Mouse (Mus musculus) right cerebral cortex, adult 2 months (tissue): Measurements from ENCODE around the gene Pacsin2.
A peak's percentile ranks its signal among the peaks of the same experiment; 100 is the strongest.
"Not testable (repeated sequence)": the region's sequence is repeated elsewhere in the genome, so short reads cannot be mapped to it uniquely, and the experiment has no call there.

ENCODE experiments used
- DNase-seq, 2 experiments: peaks; one replicate each; pipeline ENCODE4 v3.0.0; 2021 to 2022; ENCODE audit warnings: low spot score in 2 of 2

Gene Pacsin2

DNA sequence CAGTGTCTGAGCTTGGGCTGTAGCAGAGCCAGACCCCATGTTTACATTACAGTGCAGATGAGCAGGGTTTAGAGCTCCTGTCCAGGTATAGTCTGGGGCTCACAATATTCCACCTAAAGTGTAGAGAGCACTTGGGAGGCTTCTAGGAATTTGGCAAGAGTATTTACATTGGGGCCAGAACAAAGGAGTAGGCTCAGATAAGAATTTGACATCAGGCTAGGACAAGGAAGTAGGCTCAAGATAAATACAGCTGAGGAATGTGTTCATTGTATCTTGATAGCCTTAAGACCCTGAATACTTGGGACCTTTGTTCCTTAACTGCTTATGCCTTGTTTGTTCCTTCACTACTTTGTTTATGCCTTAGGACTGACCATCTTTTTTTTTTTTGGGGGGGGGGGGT lies 90.3 kb downstream of the Pacsin2 start:
- no peak for DNase-seq

DNA sequence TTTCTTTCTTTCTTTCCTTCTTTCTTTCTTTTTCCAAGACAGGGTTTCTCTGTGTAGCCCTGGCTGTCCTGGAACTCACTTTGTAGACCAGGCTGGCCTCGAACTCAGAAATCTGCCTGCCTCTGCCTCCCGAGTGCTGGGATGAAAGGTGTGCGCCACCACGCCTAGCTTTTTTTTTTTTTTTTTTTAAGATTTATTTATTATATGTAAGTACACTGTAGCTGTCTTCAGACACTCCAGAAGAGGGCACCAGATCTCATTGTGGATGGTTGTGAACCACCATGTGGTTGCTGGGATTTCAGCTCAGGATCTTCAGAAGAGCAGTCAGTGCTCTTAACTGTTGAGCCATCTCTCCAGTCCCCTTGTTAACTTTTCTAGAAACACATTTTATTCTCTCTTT lies 95.7 kb downstream of the Pacsin2 start:
- not testable (repeated sequence) for DNase-seq

DNA sequence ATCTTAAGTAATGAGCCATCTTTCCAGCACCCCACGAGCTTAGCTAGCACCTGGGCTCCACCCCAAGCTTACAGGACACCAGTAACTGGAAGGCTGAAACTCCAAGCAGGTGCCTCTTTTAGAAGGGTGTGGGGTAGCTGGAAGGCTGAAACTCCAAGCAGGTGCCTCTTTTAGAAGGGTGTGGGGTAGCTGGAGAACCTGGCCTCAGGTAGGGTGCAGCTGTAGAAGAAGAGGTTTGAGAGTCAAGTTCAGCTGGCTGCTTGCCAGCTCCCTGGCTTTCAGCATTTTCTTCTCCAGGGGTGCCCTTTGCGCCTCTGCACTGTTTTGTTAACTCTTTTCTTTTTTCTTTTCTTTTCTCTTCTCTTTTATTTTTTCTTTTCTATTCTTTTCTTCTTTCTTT lies 96.1 kb downstream of the Pacsin2 start:
- DNase-seq, result no peak

DNA sequence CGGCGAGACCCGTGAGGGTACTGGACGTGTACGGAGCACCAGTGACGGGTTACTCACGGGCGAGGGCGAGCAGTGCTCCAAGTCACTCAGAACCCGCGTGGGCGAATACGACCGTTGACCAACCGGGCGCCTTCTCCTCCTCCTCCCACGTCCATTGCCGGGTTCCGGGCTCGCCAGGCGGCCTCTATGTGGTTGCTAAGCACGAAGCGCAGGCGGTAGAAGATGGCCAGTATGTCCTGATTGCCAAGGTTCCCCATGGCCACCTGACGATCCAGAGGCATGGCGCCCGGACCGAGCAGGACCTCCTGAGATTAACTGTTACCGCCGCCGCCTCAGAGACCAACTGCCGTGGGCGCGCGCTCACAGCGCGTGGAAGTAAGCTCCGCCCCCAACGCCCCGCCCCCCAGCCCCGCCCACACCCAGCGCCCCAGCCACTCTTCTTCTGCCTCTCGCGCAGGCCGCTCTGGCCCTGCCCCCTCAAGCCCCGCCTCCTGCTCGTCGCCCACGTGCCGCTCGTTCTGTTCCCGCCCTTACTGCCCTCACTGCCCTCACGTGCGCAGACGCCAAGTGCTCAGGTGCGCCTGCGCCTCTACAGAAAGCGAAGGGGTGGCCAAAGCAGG lies 97.4 kb downstream of the Pacsin2 start:
- DNase-seq, result peak; percentile 46 to 49

DNA sequence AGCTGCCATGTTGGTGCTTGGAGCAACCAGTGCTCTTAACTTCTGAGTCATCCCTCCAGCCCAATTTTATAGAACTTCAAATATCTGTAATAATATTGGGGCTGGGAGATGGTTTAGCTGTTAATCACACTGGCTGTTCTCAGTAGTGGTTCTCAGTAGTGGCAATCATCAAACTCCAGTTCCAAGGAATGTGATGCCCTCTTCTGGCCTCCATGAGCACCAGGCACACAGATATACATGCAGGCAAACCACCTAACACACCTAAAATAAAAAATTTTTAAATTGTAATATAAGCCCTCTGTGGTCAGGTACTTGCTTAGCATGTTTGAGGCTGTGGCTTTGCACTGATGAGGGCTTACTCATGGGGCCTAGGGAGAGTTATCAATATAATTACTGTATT lies 98.7 kb downstream of the Pacsin2 start:
- DNase-seq, result no peak

DNA sequence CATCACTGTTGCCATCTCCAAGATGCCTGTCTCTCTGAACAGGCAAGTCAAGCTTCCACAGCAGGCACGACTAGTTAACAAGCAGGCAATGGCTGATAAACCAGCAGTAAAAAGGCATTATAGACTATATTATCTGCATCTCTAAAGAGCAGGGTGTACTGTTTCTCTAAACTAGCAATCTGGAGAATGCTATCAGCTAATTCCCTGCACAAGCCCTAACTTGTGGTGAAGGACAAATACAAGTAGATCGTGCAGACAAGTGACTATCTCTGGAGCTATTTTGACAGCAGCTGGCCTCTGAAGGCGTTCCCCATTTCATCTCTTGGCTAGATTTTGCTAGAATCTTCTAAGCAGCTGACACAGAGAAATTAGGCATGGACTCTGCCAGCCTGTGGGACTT lies 100.2 kb downstream of the Pacsin2 start:
- DNase-seq, result no peak

DNA sequence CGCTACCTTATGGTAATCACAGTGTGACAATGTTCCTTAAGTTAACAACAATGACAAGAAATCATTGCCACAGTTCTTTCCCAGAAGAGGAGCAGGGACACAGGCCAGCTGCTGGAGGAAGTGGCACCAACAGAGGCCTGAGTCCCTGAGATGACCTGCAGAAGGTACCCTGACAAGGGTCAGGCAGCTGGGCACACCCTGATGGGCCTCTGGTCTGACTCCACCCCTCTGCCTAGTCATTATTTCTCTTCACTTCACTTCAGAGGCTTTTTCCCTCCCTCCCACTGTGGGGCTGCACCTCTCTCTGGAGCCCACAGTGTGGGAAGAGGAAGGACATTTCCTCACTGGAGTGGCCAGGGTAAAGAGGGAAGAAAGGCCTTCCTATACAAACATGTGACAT lies 101.6 kb downstream of the Pacsin2 start:
- DNase-seq, result not testable (repeated sequence)

DNA sequence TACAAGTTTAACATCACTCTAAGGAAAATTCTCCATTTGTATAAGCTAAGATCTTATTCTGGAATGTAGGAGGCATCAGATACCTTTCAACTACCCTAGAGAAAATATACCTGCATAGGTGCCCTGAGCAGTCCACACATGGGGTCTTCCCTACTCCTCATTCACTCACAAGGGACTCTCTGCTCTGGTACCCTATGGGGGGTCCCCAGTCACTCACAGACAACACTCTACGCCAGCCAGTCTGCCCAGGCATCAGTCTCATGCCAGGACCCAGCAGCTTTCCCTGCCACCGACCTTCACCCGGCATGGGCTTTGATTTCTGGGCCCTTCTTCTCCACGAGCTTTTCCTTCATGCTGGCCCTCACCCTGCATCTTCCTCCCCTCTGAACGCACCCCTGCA lies 103.5 kb downstream of the Pacsin2 start:
- not testable (repeated sequence) for DNase-seq

DNA sequence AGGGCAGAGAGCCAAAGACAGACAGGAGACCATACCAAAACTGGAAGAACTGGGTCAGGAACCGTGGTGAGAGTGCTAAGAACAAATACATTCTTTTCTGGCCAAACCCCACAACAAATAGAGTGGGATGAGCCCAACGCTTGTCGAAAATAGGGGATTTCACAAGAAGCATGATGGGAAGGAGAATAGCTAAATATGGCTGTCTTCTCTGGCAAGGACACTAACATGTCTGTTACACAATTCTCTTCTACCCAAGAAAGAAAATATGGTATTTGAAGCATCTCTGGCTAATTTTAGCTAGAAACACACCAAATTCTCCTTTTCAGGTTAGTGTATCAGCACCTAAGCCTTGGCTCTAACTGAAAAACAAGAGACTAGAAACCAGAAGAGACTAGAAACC lies 104.3 kb downstream of the Pacsin2 start:
- DNase-seq, result no peak

DNA sequence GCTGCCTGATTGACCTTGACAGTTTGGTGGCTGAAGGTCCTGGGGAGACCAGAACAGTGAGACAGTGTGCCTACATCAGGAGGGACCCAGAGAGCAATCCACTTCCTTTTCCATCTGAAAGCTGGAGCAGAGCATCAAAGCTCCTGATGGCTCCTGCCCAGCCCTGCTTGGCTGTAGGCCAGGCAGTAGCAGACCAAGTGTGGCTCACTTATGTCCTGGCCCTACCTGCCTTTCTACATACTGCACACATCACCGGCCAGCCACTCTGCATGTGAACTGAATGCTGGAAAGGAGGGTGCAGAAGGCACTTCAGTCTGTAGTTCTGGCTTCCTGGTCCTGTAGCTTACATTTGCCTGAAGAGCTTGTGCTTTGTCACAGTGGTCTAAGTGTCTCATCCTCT lies 105.9 kb downstream of the Pacsin2 start:
- DNase-seq, result no peak

DNA sequence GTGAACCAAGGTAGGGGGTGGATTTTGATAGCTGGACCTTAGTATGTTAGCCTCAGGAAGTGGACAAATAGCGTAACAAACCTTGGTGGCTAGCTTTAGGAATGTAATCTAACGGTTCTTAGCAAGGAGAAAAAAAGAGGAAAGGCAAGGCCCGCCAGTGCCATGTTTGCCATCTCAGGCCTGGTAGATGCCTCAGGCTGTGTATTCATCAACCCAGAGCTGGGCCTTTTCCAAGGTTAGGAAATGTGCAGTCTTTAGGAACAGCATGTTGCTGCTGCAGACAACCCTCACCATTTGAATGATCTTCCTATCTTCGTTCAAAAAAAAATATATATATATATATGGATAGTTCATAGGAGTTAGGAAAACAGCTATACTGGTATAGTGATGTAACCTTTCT lies 112.9 kb downstream of the Pacsin2 start:
- no peak for DNase-seq

DNA sequence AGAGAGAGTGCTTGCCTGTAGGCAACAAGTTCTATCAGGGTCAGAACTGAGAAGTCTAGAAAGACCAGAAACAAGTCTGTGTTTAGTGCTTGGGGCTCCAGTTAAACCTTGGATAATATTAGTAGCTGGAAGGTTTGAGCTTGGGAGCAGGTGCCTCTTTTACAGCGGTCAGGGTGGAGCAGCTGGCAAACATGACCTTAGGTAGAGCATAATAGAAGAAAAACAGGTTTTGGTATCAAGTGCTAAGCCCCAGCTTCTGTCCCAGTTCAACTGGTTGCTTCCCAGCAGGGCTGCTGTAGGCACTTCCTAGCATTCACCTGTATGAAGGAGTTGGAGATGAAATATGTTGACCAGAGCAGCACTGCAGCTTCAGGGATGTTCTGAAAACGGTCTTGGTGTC lies 113.5 kb downstream of the Pacsin2 start:
- no peak for DNase-seq

DNA sequence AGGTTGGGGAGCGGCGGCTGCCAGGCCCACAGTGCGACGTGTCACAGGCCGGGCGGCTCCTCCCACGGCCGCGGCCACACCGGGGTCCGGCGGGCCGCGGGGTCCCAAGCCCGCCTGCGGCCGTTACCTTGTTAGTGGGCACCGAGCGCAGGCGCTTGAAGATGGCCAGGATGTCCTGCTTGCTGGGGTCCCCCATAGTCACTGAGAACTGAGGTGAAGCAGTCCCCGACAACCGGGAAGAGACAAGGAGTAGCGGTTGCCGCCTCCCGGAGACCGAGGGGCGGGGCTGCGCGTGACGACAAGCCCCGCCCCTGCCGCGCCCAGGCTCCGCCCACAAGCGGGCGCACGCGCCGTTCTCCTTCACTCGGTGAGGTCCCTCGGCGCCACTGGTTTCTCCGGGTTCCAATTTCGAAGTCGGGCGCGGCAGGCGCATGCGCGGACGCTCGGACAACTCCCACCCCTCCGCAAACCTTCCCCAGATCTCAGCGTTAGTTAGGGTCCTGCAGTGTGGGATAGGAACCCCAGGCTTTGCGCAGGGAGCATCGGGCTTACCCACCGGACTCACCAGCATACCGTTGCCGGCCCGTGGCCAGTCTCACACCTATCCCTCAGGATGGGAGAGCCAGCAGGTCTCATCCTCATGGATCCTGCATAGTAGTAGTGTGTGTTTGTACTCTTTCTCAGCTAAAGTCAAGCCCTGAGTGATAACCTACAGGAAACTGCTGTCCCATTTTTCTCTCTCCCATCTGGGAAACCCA lies 114.3 kb downstream of the Pacsin2 start, which contains the start of gene Arfgap3:
Gene Arfgap3 (minus strand): TSS at position 294 of the 758 bp plus-strand sequence.
- DNase-seq, result peak; percentile 94

DNA sequence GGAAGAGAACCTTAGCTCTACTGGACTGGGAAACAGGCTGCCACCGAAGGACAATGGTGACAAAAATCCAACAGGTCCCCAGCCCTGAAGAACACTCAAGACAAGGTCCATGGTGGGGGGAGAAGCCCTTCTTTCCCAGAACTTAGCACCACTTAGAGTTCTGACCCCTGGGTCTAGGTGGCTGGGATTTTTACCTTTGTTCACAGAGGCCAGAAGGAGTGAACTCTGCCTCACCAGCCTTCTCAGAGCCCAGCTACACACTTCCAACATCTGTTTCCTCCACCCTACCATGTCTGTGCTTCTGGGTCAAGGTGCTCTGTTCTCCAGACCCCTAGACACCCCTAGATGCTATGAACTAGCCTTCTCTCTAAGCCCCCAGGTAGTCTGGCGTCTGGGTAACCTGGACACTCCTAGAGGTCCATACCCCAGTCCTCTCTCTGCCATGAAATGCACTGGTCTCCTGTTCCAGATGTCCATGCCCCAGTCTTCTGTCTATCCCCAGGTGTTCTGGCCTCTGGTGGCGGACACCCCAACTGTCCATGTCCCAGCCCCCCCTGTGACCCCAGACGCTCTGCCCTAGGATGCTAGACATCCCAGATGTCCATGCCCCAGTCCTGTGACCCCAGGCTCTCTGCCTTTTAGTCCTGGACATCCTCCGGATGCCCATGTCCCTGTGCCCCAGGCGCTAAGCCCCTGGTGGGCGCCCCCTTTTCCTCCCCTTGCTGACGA lies 115.0 kb downstream of the Pacsin2 start:
- DNase-seq, result no peak

DNA sequence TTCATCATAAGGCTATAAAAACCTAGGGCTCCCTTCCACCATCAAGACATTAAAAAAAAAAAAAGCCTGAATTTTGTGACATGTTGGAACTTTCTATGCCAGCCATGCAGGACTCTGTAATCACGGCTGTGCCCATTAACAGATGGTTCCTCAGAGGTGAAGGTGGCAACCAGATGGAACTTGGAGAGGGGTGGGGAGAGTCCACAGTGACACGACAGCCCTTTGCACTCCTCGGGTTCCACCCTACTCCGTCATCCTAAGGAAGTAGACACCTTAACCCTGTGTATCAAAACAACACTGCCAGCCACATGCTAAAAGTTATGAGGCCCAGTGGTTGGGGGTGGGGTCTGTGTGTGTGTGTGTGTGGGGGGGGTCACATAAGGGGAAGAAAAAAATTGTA lies 115.7 kb downstream of the Pacsin2 start:
- no peak for DNase-seq

DNA sequence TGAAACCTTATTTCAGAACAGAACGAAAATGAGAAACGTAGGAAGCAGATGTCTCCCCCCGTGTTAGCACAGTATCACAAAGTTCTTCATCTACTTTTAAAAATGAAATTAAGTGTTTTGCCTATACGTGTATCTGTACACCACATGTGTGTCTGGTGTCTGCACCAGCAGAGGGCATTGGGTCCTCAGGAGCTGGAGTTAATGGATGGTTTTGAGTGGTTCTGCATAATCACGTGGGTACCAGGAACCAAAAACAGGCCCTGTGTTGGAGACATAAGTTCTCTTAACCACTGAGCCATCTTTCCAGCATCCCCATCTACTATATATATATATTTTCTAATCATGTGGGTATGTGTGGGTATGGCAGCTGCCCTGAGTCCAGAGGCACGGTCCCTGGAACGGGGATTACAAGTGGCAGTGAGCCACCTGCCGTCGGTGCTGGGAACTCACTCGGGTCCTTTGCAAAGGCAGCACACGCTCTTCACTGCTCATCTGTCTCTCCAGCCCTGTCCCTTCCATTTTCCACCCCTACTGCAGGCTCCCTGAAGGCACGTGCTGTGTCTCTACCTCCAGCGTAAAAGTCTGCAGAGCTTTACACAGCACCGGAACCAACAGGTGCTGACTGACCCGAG lies 118.4 kb downstream of the Pacsin2 start:
- no peak for DNase-seq

DNA sequence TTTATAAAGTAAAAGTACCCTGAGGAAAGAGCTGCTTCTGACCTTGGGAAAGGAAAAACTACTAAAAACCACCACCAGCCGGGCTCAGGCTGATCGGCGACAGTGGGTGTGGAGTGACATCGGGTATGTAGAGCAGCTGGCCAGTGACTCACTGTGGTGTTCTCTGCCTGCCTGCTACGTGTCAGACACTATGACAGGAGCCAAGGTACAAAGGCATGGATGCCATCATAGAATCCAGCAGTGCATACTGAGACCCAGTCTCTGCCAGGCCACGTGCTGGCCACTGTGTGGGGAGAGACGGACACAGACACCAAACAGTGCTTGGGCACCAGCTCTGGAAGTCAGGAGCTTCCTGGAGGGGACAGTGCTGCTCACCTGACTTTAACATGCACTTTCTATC lies 119.5 kb downstream of the Pacsin2 start:
- DNase-seq, result peak; percentile 28 to 59

DNA sequence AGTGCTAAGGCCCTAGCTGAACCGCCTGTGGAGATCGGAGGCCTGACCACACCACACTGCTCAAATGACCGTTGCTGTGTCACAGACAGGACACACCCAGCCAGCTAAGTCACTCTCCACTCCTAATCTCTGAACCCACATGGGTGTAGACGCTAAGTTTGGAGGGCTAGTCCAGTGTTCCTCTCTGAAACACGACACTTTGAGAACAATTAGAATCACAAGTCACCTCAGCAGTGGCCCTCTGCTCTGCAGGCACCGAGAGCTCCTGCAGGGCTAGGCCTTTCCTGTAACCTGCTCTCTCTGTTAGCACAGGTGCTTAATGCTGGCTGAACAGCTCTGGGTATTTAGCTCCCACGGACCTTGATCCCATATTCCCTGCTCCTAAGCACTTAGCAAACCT lies 120.2 kb downstream of the Pacsin2 start:
- DNase-seq, result no peak

DNA sequence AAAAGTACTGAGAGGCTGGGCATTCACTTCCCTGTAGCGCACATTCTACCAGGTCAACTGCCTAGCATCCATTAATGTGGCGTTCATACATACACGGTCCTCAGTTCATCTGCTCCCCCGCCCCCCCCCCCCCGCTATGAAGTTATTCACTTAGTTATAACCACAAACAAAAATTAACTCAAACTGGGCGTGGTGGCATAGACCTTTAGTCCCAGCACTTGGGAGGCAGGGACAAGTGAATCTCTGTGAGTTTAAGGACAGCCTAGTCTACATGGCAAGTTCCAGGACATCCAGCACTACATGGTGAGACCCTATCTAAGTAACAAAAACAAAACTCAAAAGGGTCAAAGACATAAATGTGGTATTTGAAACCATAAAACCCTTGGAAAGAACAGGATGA lies 125.5 kb downstream of the Pacsin2 start:
- no peak for DNase-seq

DNA sequence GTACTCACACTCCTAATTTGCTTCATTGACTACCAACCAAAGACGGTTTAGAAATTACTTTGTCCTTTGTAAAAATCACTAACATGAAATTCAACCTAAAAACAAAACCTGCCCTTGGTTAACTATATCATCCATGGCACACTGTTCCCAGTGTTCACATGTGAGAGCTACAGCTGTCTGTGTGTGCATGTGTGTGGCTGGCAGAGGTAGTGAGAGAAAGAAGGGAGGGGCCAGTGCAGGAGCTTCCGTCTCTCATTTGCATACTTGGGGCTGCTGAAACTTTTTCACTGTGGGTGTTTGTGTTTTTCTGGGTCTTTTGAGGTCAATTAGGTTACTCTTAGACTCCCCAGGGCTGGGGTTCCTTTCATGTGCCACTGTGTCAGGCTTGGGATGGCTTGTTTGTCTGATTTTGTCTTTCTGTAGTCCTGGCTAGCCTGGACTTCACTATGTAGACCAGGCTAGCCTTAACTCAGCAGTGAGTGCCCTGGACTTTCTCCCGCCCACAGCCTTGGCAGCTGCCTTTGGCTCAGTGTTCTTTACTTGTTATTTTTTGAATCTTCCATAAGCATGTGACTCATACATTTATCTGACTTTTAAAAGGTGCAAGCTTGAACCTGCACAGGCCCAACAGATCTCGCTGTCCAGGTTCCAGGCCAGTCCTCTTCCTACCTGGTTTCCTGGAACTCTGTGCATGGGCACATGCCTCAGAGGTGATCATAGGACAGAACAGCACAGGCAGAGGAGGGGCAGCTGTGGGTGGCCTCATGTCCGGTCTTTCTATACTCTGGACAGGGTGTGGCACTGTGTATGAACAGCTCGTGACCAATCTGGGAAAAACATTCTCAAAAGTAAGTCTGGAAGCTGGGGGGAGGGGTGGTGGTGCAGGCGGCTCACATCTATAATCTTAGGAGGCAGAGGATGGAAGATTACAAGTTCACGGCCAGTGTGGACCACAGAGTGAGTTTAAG lies 126.2 kb downstream of the Pacsin2 start:
- DNase-seq, result no peak

DNA sequence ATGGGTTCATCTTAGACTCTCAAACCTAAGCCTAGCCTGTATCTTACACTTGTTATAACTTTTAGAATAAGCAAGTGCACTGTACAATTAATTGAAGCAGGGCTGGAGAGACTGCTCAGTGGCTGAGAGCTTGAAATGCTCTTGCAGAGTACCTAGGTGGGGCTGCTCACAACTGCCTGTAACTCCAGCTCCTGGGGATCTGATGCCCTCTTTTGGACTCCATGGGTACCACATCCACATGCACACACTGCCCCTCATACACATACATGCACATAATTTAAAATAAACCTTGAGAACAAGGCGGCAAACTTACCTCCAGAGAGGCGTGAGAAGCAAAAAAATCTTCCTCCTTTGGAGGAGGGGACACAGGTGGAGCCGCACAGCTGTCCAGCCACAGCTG lies 132.0 kb downstream of the Pacsin2 start:
- DNase-seq, result no peak
